Mouse (Mus musculus) hindbrain, embryonic 16.5 days (tissue): ENCODE measurements around the gene Iqsec1. TPM values are rescaled to one million over a fixed set of nuclear protein-coding genes. Genes with fewer than 3 reads are reported as not detected.

Experiments
- ATAC-seq: fragments of 200-750 bp; cut with Nextera tagmentation; 2 replicates; pipeline ENCODE4 v1.8.0; 2017; ENCODE audit warnings: moderate TSS enrichment, moderate library complexity
- H3K27ac ChIP-seq: fragments of 300-500 bp; sonication (generic); 2 replicates; pipeline ENCODE4 v1.5.1; 2014; ENCODE audit warnings: low read depth, mild to moderate bottlenecking, control low read depth, low read length, moderate library complexity
- H3K27me3 ChIP-seq: fragments of 300-500 bp; sonication (generic); replicated peaks from 2 replicates; pipeline ENCODE4 v1.6.1; 2014; ENCODE audit warnings: low read length; ENCODE audit not compliant: control insufficient read depth, insufficient read depth
- H3K36me3 ChIP-seq: fragments of 300-500 bp; sonication (generic); 2 replicates; pipeline ENCODE4 v1.6.1; 2014; ENCODE audit warnings: mild to moderate bottlenecking, low read length, moderate library complexity, mixed read lengths; ENCODE audit not compliant: control insufficient read depth, insufficient read depth
- H3K4me1 ChIP-seq: fragments of 300-500 bp; sonication (generic); 2 replicates; pipeline ENCODE4 v1.6.1; 2014; ENCODE audit warnings: low read depth, low read length; ENCODE audit not compliant: control insufficient read depth, insufficient read depth
- H3K4me2 ChIP-seq: fragments of 300-500 bp; sonication (generic); 2 replicates; pipeline ENCODE4 v1.6.1; 2014; ENCODE audit warnings: mild to moderate bottlenecking, low read length, control low read depth, moderate library complexity
- H3K4me3 ChIP-seq: fragments of 300-500 bp; sonication (generic); 2 replicates; pipeline ENCODE4 v1.5.1; 2014; ENCODE audit warnings: mild to moderate bottlenecking, low read length, control low read depth, moderate library complexity
- H3K9ac ChIP-seq: fragments of 300-500 bp; sonication (generic); 2 replicates; pipeline ENCODE4 v1.6.1; 2014; ENCODE audit warnings: low read depth, mild to moderate bottlenecking, control low read depth, low read length, moderate library complexity
- H3K9me3 ChIP-seq: fragments of 300-500 bp; sonication (generic); 2 replicates; pipeline ENCODE4 v1.6.1; 2014; ENCODE audit warnings: mild to moderate bottlenecking, low read length, moderate library complexity; ENCODE audit not compliant: control insufficient read depth
- WGBS: fragments of 180-500 bp; shearing (Covaris S2); extraction: QIAGEN DNeasy Blood & Tissue Kit; methylation state at CpG from one replicate; pipeline ENCODE4 v1.1.7; 2014; 5-methylcytosine and 5-hydroxymethylcytosine counted together
- polyA plus RNA-seq: library from polyadenylated mRNA; unstranded; fragments of >200 nt; fragmentation: Nextera tagmentation; extraction: Ambion mirVana; gene quantifications from 2 replicates; pipeline ENCODE4 v1.2.1, GENCODE M21; 2015

Iqsec1 gene
- polyA plus RNA-seq, 1 experiment from 2014 or later = 25.8 TPM

- no peaks in the 10 kb centered on the region for H3K27me3 ChIP-seq
- H3K9ac ChIP-seq = no peak overlapping the region
- H3K9me3 ChIP-seq = no peaks in the 10 kb centered on the region
- H3K4me2 ChIP-seq = no peak overlapping the region
- WGBS = 42% methylated on average over 1 of the region's 1 CpGs
- no peak overlapping the region for H3K27ac ChIP-seq
- ATAC-seq = no peak
- no peaks in the 10 kb centered on the region for H3K36me3 ChIP-seq
- H3K4me1 ChIP-seq = no peaks in the 10 kb centered on the region; the same call in 1 of the 2 replicates
- H3K4me3 ChIP-seq = no peak overlapping the region
Observed at GRCm38 (mm10) chr6:90884631-90885030, 103.9 kb downstream of the Iqsec1 start.

GRCm38 (mm10) chr6:90880975-90881374 lies 107.5 kb downstream of the Iqsec1 start:
- Histone ChIP-seq H3K9me3 (no peaks in the 10 kb centered on the region), H3K27ac (no peak overlapping the region), H3K9ac (no peak overlapping the region), H3K4me1 (no peaks in the 10 kb centered on the region), H3K27me3 (no peaks in the 10 kb centered on the region), H3K36me3 (no peaks in the 10 kb centered on the region), H3K4me3 (no peak overlapping the region), H3K4me2 (no peak overlapping the region)
- no peak for ATAC-seq
- WGBS = 85% methylated on average over 2 of the region's 2 CpGs

GRCm38 (mm10) chr6:90880404-90880803 lies 108.1 kb downstream of the Iqsec1 start:
- no peak overlapping the region for H3K9ac ChIP-seq
- no peaks in the 10 kb centered on the region for H3K36me3 ChIP-seq
- no peaks in the 10 kb centered on the region for H3K27me3 ChIP-seq
- no peaks in the 10 kb centered on the region for H3K9me3 ChIP-seq
- no peak overlapping the region for H3K4me2 ChIP-seq
- peak; percentile 79 for ATAC-seq
- H3K4me1 ChIP-seq = no peaks in the 10 kb centered on the region
- 32% methylated on average over 3 of the region's 3 CpGs for WGBS
- H3K4me3 ChIP-seq = no peak overlapping the region
- H3K27ac ChIP-seq = no peak overlapping the region

GRCm38 (mm10) chr6:90871581-90871980 lies 116.9 kb downstream of the Iqsec1 start:
- no peak overlapping the region for H3K4me2 ChIP-seq
- H3K27me3 ChIP-seq = no peaks in the 10 kb centered on the region
- H3K27ac ChIP-seq = no peak overlapping the region
- WGBS = 77% methylated on average over 8 of the region's 8 CpGs
- no peak for ATAC-seq
- no peaks in the 10 kb centered on the region for H3K36me3 ChIP-seq
- H3K4me3 ChIP-seq = no peak overlapping the region
- no peaks in the 10 kb centered on the region for H3K9me3 ChIP-seq
- H3K9ac ChIP-seq = no peak overlapping the region
- H3K4me1 ChIP-seq = no peaks in the 10 kb centered on the region

- Histone ChIP-seq H3K4me2 (no peak overlapping the region), H3K36me3 (no peaks in the 10 kb centered on the region), H3K27ac (no peak overlapping the region), H3K9ac (no peak overlapping the region), H3K4me1 (no peaks in the 10 kb centered on the region), H3K27me3 (no peaks in the 10 kb centered on the region), H3K9me3 (no peaks in the 10 kb centered on the region), H3K4me3 (no peak overlapping the region)
- WGBS = 83% methylated on average over 3 of the region's 3 CpGs
- no peak for ATAC-seq
Observed at GRCm38 (mm10) chr6:90868033-90868432, 120.5 kb downstream of the Iqsec1 start.

- Histone ChIP-seq H3K4me2 (no peak overlapping the region), H3K9ac (no peak overlapping the region), H3K36me3 (no peaks in the 10 kb centered on the region), H3K9me3 (no peaks in the 10 kb centered on the region), H3K27ac (no peak overlapping the region), H3K27me3 (no peaks in the 10 kb centered on the region), H3K4me1 (no peaks in the 10 kb centered on the region), H3K4me3 (no peak overlapping the region)
- WGBS = 73% methylated on average over 1 of the region's 1 CpGs
- no peak for ATAC-seq
Observed at GRCm38 (mm10) chr6:90861370-90861769, 127.1 kb downstream of the Iqsec1 start.

- WGBS = 100% methylated on average over 1 of the region's 1 CpGs
- Histone ChIP-seq H3K9me3 (no peaks in the 10 kb centered on the region), H3K4me1 (no peaks in the 10 kb centered on the region), H3K9ac (no peak overlapping the region), H3K4me2 (no peak overlapping the region), H3K36me3 (no peaks in the 10 kb centered on the region), H3K4me3 (no peak overlapping the region), H3K27me3 (no peaks in the 10 kb centered on the region), H3K27ac (no peak overlapping the region)
- ATAC-seq = no peak
Observed at GRCm38 (mm10) chr6:90857844-90858243, 130.6 kb downstream of the Iqsec1 start.

- no peak overlapping the region for H3K27ac ChIP-seq
- no peak overlapping the region for H3K4me3 ChIP-seq
- no peaks in the 10 kb centered on the region for H3K36me3 ChIP-seq
- ATAC-seq = no peak
- H3K9me3 ChIP-seq = no peaks in the 10 kb centered on the region
- no peak overlapping the region for H3K4me2 ChIP-seq
- H3K27me3 ChIP-seq = no peaks in the 10 kb centered on the region
- no peak overlapping the region for H3K9ac ChIP-seq
- WGBS = 36% methylated on average over 2 of the region's 2 CpGs
- H3K4me1 ChIP-seq = peaks cover 6% of the 10 kb centered on the region; the same call in 1 of the 2 replicates
Observed at GRCm38 (mm10) chr6:90852360-90852759, 136.1 kb downstream of the Iqsec1 start.

- WGBS = 44% methylated on average over 1 of the region's 1 CpGs
- Histone ChIP-seq H3K4me2 (no peak overlapping the region), H3K36me3 (no peaks in the 10 kb centered on the region), H3K9me3 (no peaks in the 10 kb centered on the region), H3K9ac (no peak overlapping the region; the same call in 1 of the 2 replicates), H3K27ac (no peak overlapping the region), H3K4me3 (no peak overlapping the region), H3K4me1 (peaks cover 6% of the 10 kb centered on the region; the same call in 1 of the 2 replicates), H3K27me3 (no peaks in the 10 kb centered on the region)
- peak; percentile 79 for ATAC-seq
Observed at GRCm38 (mm10) chr6:90848068-90848467, 140.4 kb downstream of the Iqsec1 start.

GRCm38 (mm10) chr6:90847523-90847922 lies 141.0 kb downstream of the Iqsec1 start:
- peaks cover 6% of the 10 kb centered on the region; the same call in 1 of the 2 replicates for H3K4me1 ChIP-seq
- H3K9ac ChIP-seq = no peak overlapping the region
- no peaks in the 10 kb centered on the region for H3K27me3 ChIP-seq
- H3K36me3 ChIP-seq = no peaks in the 10 kb centered on the region
- no peak overlapping the region for H3K4me3 ChIP-seq
- no peak overlapping the region for H3K27ac ChIP-seq
- no peak for ATAC-seq
- H3K9me3 ChIP-seq = no peaks in the 10 kb centered on the region
- WGBS = 77% methylated on average over 2 of the region's 2 CpGs
- no peak overlapping the region for H3K4me2 ChIP-seq
